Mouse (Mus musculus) left cerebral cortex, postnatal 10 days (tissue): ENCODE data around the gene Arhgap35. TPM values are rescaled to one million over a fixed set of nuclear protein-coding genes. Genes with fewer than 3 reads are reported as not detected.
A peak's percentile ranks its signal among the peaks of the same experiment; 100 is the strongest.

Experiments used
- DNase-seq, 2 experiments: peaks; one replicate each; pipeline ENCODE4 v3.0.0; 2021 to 2022; ENCODE audit warnings: low spot score in 2 of 2, mixed read lengths in 1 of 2; ENCODE audit errors: extremely low spot score in 1 of 2
- intact Hi-C: fragments of 180-260 bp; cut with DNase I; formaldehyde crosslinking; loops from one replicate; pipeline ENCODE4 v1.15.1; 2025
- total RNA-seq, 2 experiments: library from RNA; stranded (reverse); gene quantifications; 2 replicates each; pipeline ENCODE4 v1.2.3; 2021

The Arhgap35 gene
- total RNA-seq, 2 experiments from 2014 or later: 145 to 147 TPM

GRCm38 (mm10) chr7:16453118-16453711 is 161.6 kb downstream of the Arhgap35 start:
- peak; percentile 54 to 59 for DNase-seq
- intact Hi-C loops: no loop called here

DNA sequence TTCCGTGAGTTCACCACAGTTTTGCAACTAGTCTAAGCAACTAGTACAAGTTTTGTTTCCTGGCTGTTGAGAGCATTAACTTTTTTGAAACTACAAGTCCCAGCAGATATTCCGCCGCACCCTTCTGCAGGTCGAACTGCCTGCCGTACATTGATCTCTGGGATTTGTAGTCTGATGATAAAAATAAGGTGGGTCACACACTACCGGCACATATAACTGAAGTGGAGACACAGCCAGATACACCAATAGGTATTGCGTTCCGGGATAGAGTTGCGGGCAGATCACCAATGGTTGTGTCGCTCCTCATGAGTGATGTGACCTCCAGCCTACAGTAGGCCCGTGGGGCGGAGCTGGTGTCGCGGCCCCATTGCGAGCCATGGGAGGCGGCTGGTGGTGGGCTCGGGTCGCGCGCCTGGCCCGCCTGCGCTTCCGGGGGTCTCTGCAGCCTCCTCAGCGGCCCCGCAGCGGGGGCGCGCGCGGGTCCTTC is 162.2 kb downstream of the Arhgap35 start, which contains the start of gene Tmem160:
TSS of gene Tmem160 (plus strand) at position 193 of the 487 bp plus-strand sequence.
- intact Hi-C loops: no loop called here
- peak; percentile 92 to 94 for DNase-seq

GRCm38 (mm10) chr7:16451656-16452055 is 163.1 kb downstream of the Arhgap35 start:
- intact Hi-C loops: no loop called here
- no peak for DNase-seq

Other genes with a start within 250 kb of the Arhgap35 start
- 100 to 1,000 TPM; 114 to 118 TPM for gene Sae1, start 227.2 kb downstream of the Arhgap35 start, total RNA-seq
- 10 to 100 TPM; 54.3 to 57.2 TPM for gene Zc3h4, start 214.1 kb downstream of the Arhgap35 start, total RNA-seq
- gene Tmem160, start 162.2 kb downstream of the Arhgap35 start, total RNA-seq: 10 to 100 TPM; 96.3 to 98.3 TPM
- gene Npas1, start 137.3 kb downstream of the Arhgap35 start, total RNA-seq: 10 to 100 TPM; 14.6 to 15.0 TPM
- gene Ceacam15, start 60.7 kb upstream of the Arhgap35 start, total RNA-seq: not detected
- not detected for gene Ceacam9, start 106.9 kb upstream of the Arhgap35 start, total RNA-seq
- gene Ap2s1, start 123.4 kb upstream of the Arhgap35 start, total RNA-seq: 100 to 1,000 TPM; 350 to 351 TPM
- 1 to 10 TPM; 3.9 to 4.3 TPM for gene Slc1a5, start 166.3 kb upstream of the Arhgap35 start, total RNA-seq
- gene Strn4, start 200.9 kb upstream of the Arhgap35 start, total RNA-seq: 100 to 1,000 TPM; 269 to 272 TPM
- 10 to 100 TPM; 49.9 to 51.7 TPM for gene Fkrp, start 201.7 kb upstream of the Arhgap35 start, total RNA-seq
- 1 to 10 TPM; 6.4 to 6.8 TPM for gene Prkd2, start 227.9 kb upstream of the Arhgap35 start, total RNA-seq